In the genomic region with DNA sequence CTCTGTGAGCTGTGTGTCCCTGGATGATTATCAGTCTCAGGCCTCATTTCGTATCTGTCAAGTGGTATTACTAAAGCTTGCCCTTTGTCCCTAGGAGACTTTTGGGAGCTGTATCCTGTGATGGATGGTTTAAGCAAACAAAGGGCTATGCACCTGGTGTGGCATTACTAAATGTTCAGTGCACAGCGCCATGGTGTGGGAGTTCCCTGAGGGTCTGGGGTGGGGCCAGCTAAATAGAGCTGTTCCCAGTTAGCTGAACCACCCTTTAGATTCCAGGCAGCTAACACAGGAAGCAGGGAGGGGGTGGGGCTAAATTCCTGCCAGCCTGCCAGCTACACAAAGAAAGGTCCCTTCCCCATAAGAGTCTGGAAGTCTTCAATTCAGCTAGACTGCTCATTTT, we compare ENCODE assay signal across 9 mouse cellular contexts. TPM values are rescaled to one million over a fixed set of nuclear protein-coding genes. Genes with fewer than 3 reads are reported as not detected.
DNase-seq lines count a peak whose midpoint lies in the region; ATAC-seq and TF ChIP-seq lines count a peak whose summit lies in the region.
"Had no signal": no experiment of that assay in that cellular context is flagged by ENCODE, and none has a peak within 500 bp of the region (broad histone marks: within the 10 kb centered on the region; RNA-seq: fewer than 3 reads in every experiment).

No protein-coding gene starts in this region.

- H3K9ac ChIP-seq in heart, embryonic 16.5 days (ENCODE audit: low read length): no peak overlapping the region
- 0 out of 2 replicates have a peak overlapping the region, but pooled peaks have one; percentile 7 for H3K9ac ChIP-seq in forebrain, embryonic 11.5 days (ENCODE audit: low read length)
- no peak overlapping the region for H3K9ac ChIP-seq in limb, embryonic 13.5 days
- H3K9ac ChIP-seq in neural tube, embryonic 12.5 days: no peak overlapping the region

- peaks cover 6% of the 10 kb centered on the region for H3K9me3 ChIP-seq in heart, embryonic 16.5 days (replicated peaks; ENCODE audit: control insufficient read depth, low read length)
- no peaks in the 10 kb centered on the region for H3K9me3 ChIP-seq in forebrain, embryonic 11.5 days (ENCODE audit: control insufficient read depth, low read length)
- peaks cover 11% of the 10 kb centered on the region for H3K9me3 ChIP-seq in limb, embryonic 13.5 days
- peaks cover 8% of the 10 kb centered on the region; the same call in 1 of the 2 replicates for H3K9me3 ChIP-seq in neural tube, embryonic 12.5 days

- H3K27me3 ChIP-seq in heart, embryonic 16.5 days (ENCODE audit: control insufficient read depth, insufficient read depth, low read length): no peaks in the 10 kb centered on the region
- no peaks in the 10 kb centered on the region; the same call in 1 of the 2 replicates for H3K27me3 ChIP-seq in forebrain, embryonic 11.5 days (ENCODE audit: control insufficient read depth, insufficient read depth, low read length)
- H3K27me3 ChIP-seq in limb, embryonic 13.5 days: no peaks in the 10 kb centered on the region
- no peaks in the 10 kb centered on the region for H3K27me3 ChIP-seq in neural tube, embryonic 12.5 days (replicated peaks)
- H3K27me3 ChIP-seq: CH12.LX had no signal

- 11% methylated on average over 2 of the region's 2 CpGs for WGBS in heart, embryonic 16.5 days
- WGBS in forebrain, embryonic 11.5 days: 21% methylated on average over 2 of the region's 2 CpGs
- 17% methylated on average over 2 of the region's 2 CpGs for WGBS in limb, embryonic 13.5 days
- WGBS in neural tube, embryonic 12.5 days: 8% methylated on average over 2 of the region's 2 CpGs

- peak overlapping the region; percentile 21 for H3K4me3 ChIP-seq in heart, embryonic 16.5 days (ENCODE audit: low read length)
- no peak overlapping the region for H3K4me3 ChIP-seq in forebrain, embryonic 11.5 days (ENCODE audit: low read depth, low read length)
- H3K4me3 ChIP-seq in limb, embryonic 13.5 days: no peak overlapping the region
- no peak overlapping the region for H3K4me3 ChIP-seq in neural tube, embryonic 12.5 days
- no peak overlapping the region for H3K4me3 ChIP-seq in gastrocnemius, adult 2 months

- no peak for DNase-seq in heart, postnatal 4 days
- DNase-seq in forebrain, embryonic 11.5 days (ENCODE audit: low spot score): peak; percentile 70
- no peak for DNase-seq in gastrocnemius, adult 2 months
- no peak for DNase-seq in ovary, postnatal 36 days (ENCODE audit: low spot score)
- no peak for DNase-seq in gastrocnemius, postnatal 10 days

- peaks cover 11% of the 10 kb centered on the region for H3K4me1 ChIP-seq in heart, embryonic 16.5 days (ENCODE audit: control insufficient read depth, insufficient read depth, low read length)
- H3K4me1 ChIP-seq in forebrain, embryonic 11.5 days (replicated peaks; ENCODE audit: control insufficient read depth, insufficient read depth, low read length): peaks cover 3% of the 10 kb centered on the region; the same call in 1 of the 2 replicates
- peaks cover 18% of the 10 kb centered on the region for H3K4me1 ChIP-seq in limb, embryonic 13.5 days
- H3K4me1 ChIP-seq in neural tube, embryonic 12.5 days: 0 out of 2 replicates have a peak, but pooled peaks cover 9% of the 10 kb centered on the region

- intact Hi-C loops in gastrocnemius, adult 2 months (cut with DNase I): no loop called here

- H3K4me2 ChIP-seq in heart, embryonic 16.5 days (ENCODE audit: low read depth, low read length): peak overlapping the region; percentile 50
- H3K4me2 ChIP-seq in forebrain, embryonic 11.5 days (ENCODE audit: low read depth, low read length, severe bottlenecking): 0 out of 2 replicates have a peak overlapping the region, but pooled peaks have one; percentile 11
- peak overlapping the region; percentile 44 for H3K4me2 ChIP-seq in limb, embryonic 13.5 days (replicated peaks)
- peak overlapping the region; percentile 2; the same call in 1 of the 2 replicates for H3K4me2 ChIP-seq in neural tube, embryonic 12.5 days (replicated peaks)

- H3K27ac ChIP-seq in heart, embryonic 16.5 days (ENCODE audit: low read length): peak overlapping the region; percentile 48
- H3K27ac ChIP-seq in forebrain, embryonic 11.5 days (ENCODE audit: low read depth, low read length): no peak overlapping the region
- H3K27ac ChIP-seq in limb, embryonic 13.5 days: peak overlapping the region; percentile 92
- H3K27ac ChIP-seq in neural tube, embryonic 12.5 days: no peak overlapping the region
- no peak overlapping the region for H3K27ac ChIP-seq in gastrocnemius, adult 2 months

- no peaks in the 10 kb centered on the region for H3K36me3 ChIP-seq in heart, embryonic 16.5 days (ENCODE audit: control insufficient read depth, insufficient read depth)
- no peaks in the 10 kb centered on the region for H3K36me3 ChIP-seq in forebrain, embryonic 11.5 days (ENCODE audit: control insufficient read depth, insufficient read depth, low read length)
- no peaks in the 10 kb centered on the region for H3K36me3 ChIP-seq in limb, embryonic 13.5 days
- H3K36me3 ChIP-seq in neural tube, embryonic 12.5 days: no peaks in the 10 kb centered on the region

- ATAC-seq in heart, embryonic 16.5 days (replicated peaks; ENCODE audit: extremely low read depth, insufficient read depth, low FRiP score): peak; percentile 87
- ATAC-seq in forebrain, embryonic 11.5 days (replicated peaks; ENCODE audit: low FRiP score): peak; percentile 73
- peak; percentile 88 for ATAC-seq in limb, embryonic 13.5 days (ENCODE audit: low FRiP score, low read depth)
- ATAC-seq in neural tube, embryonic 12.5 days (ENCODE audit: low FRiP score, low read depth): peak; percentile 94

- TF ChIP-seq CTCF in gastrocnemius, adult 2 months (IDR thresholded peaks at IDR 0.05): no peak

RNA-seq across cellular contexts. Expression of gene Rrm2, which starts 16.3 kb away (rescaled TPM):
- 231 and 265 TPM in 2 replicates for polyA plus RNA-seq in heart, embryonic 16.5 days (2015; fragmentation: Nextera tagmentation; extraction: Ambion mirVana)
- total RNA-seq in heart, postnatal 4 days (2021): 100 to 1,000 TPM; 166 to 174 TPM
- polyA plus RNA-seq in forebrain, embryonic 11.5 days (2014; fragmentation: Nextera tagmentation; extraction: Ambion mirVana): 635 and 669 TPM in 2 replicates
- polyA plus RNA-seq in limb, embryonic 13.5 days (2015; fragmentation: Nextera tagmentation; extraction: Ambion mirVana): 235 TPM in 2 replicates
- polyA plus RNA-seq in neural tube, embryonic 12.5 days (2016; fragmentation: Nextera tagmentation; extraction: Ambion mirVana): 261 and 262 TPM in 2 replicates
- total RNA-seq in gastrocnemius, adult 2 months (2021): 1 to 10 TPM in 1 of 2 experiments, under 1 TPM in 1; 0.89 to 1.1 TPM
- 10 to 100 TPM; 13.5 to 21.2 TPM for total RNA-seq in gastrocnemius, postnatal 10 days (2021)

RNA-seq across cellular contexts. Expression of gene Cys1, which starts 42.8 kb away (rescaled TPM):
- 0.97 and 1.5 TPM in 2 replicates for polyA plus RNA-seq in heart, embryonic 16.5 days (2015; fragmentation: Nextera tagmentation; extraction: Ambion mirVana)
- total RNA-seq in heart, postnatal 4 days (2021): 1 to 10 TPM; 2.8 to 3.4 TPM
- 0.76 and 0.85 TPM in 2 replicates for polyA plus RNA-seq in forebrain, embryonic 11.5 days (2014; fragmentation: Nextera tagmentation; extraction: Ambion mirVana)
- 3.2 and 4.4 TPM in 2 replicates for polyA plus RNA-seq in limb, embryonic 13.5 days (2015; fragmentation: Nextera tagmentation; extraction: Ambion mirVana)
- 1.1 and 1.3 TPM in 2 replicates for polyA plus RNA-seq in neural tube, embryonic 12.5 days (2016; fragmentation: Nextera tagmentation; extraction: Ambion mirVana)
- 1 to 10 TPM; 1.8 to 2.7 TPM for total RNA-seq in gastrocnemius, adult 2 months (2021)
- 1 to 10 TPM; 7.4 to 8.3 TPM for total RNA-seq in gastrocnemius, postnatal 10 days (2021)
- total RNA-seq: CH12.LX had no signal

Comparison
In these comparisons a context has a peak if more than half of its experiments do, and no peak if none do; other contexts are left out.
1. H3K27ac ChIP-seq: peak in heart, embryonic 16.5 days (single experiment) and limb, embryonic 13.5 days (single experiment); none in forebrain, embryonic 11.5 days (single experiment), neural tube, embryonic 12.5 days (single experiment) and gastrocnemius, adult 2 months (single experiment).
2. Peak in every context shown above with its lines, with median percentiles within 50 percentile points of each other: ATAC-seq and H3K4me2 ChIP-seq.